Mouse (Mus musculus) heart, embryonic 14.5 days (tissue): ENCODE measurements around the gene Atg5. TPM values are rescaled to one million over a fixed set of nuclear protein-coding genes. Genes with fewer than 3 reads are reported as not detected.

Experiments used
- ATAC-seq: fragments of 200-750 bp; cut with Nextera tagmentation; 2 replicates; pipeline ENCODE4 v1.8.0; 2017; ENCODE audit warnings: low read depth, moderate TSS enrichment; ENCODE audit not compliant: insufficient number of reproducible peaks, insufficient read depth, low FRiP score
- H3K27ac ChIP-seq, 2 experiments: fragments of 200-500 bp in 1 of 2; fragments of 300-500 bp in 1 of 2; sonication (generic) in 1 of 2; replicated peaks in 1 of 2; 2 replicates each; pipeline ENCODE4 v1.5.1; 2012 to 2014; ENCODE audit warnings: low read depth in 2 of 2, low read length in 2 of 2, control low read depth in 1 of 2, mild to moderate bottlenecking in 1 of 2, mixed read lengths in 1 of 2; ENCODE audit not compliant: control insufficient read depth in 1 of 2, insufficient read depth in 1 of 2
- H3K27me3 ChIP-seq: fragments of 300-500 bp; sonication (generic); 2 replicates; pipeline ENCODE4 v1.6.1; 2014; ENCODE audit warnings: mild to moderate bottlenecking, low read length, control low read depth; ENCODE audit not compliant: control insufficient read depth, insufficient read depth
- H3K36me3 ChIP-seq: fragments of 300-500 bp; sonication (generic); 2 replicates; pipeline ENCODE4 v1.6.1; 2014; ENCODE audit warnings: mild to moderate bottlenecking, control low read depth, low read length, mixed read lengths; ENCODE audit not compliant: control insufficient read depth, insufficient read depth
- H3K4me1 ChIP-seq, 2 experiments: fragments of 200-500 bp in 1 of 2; fragments of 300-500 bp in 1 of 2; sonication (generic) in 1 of 2; 2 replicates each; pipeline ENCODE4 v1.6.1; 2012 to 2014; ENCODE audit warnings: low read length in 2 of 2, control low read depth in 1 of 2, mixed read lengths in 1 of 2; ENCODE audit not compliant: control insufficient read depth in 2 of 2, insufficient read depth in 2 of 2
- H3K4me2 ChIP-seq: fragments of 300-500 bp; sonication (generic); 2 replicates; pipeline ENCODE4 v1.6.1; 2014; ENCODE audit warnings: mild to moderate bottlenecking, low read length
- H3K4me3 ChIP-seq, 2 experiments: fragments of 200-500 bp in 1 of 2; fragments of 300-500 bp in 1 of 2; sonication (generic) in 1 of 2; 2 replicates each; pipeline ENCODE4 v1.5.1; 2012 to 2014; ENCODE audit warnings: low read length in 2 of 2, mild to moderate bottlenecking in 2 of 2, control low read depth in 1 of 2, low read depth in 1 of 2, moderate library complexity in 1 of 2; ENCODE audit not compliant: control insufficient read depth in 1 of 2, insufficient read depth in 1 of 2
- H3K9ac ChIP-seq: fragments of 300-500 bp; sonication (generic); 2 replicates; pipeline ENCODE4 v1.6.1; 2014; ENCODE audit warnings: mild to moderate bottlenecking, low read length
- H3K9me3 ChIP-seq: fragments of 300-500 bp; sonication (generic); 2 replicates; pipeline ENCODE4 v1.6.1; 2016; ENCODE audit warnings: low read length, control low read depth; ENCODE audit not compliant: control insufficient read depth
- WGBS: fragments of 180-500 bp; shearing (Covaris S2); extraction: QIAGEN DNeasy Blood & Tissue Kit; methylation state at CpG from one replicate; pipeline ENCODE4 v1.1.7; 2014; 5-methylcytosine and 5-hydroxymethylcytosine counted together
- polyA plus RNA-seq: library from polyadenylated mRNA; unstranded; fragments of >200 nt; fragmentation: Nextera tagmentation; extraction: Ambion mirVana; gene quantifications from 2 replicates; pipeline ENCODE4 v1.2.1, GENCODE M21; 2014

The Atg5 gene
- polyA plus RNA-seq, 1 experiment from 2014 or later = 23.9 TPM

GRCm38 (mm10) chr10:44380476-44381208 lies 112.5 kb downstream of the Atg5 start:
- H3K4me2 ChIP-seq = peak overlapping the region; percentile 51
- whole genome bisulfite sequencing = 46% methylated on average over 20 of the region's 20 CpGs
- no peaks in the 10 kb centered on the region for H3K27me3 ChIP-seq
- no peaks in the 10 kb centered on the region for H3K9me3 ChIP-seq
- H3K9ac ChIP-seq = no peak overlapping the region
- peaks cover 14 to 15% of the 10 kb centered on the region in 2 experiments for H3K4me1 ChIP-seq
- no peak overlapping the region for H3K27ac ChIP-seq
- H3K36me3 ChIP-seq = no peaks in the 10 kb centered on the region
- no peak overlapping the region for H3K4me3 ChIP-seq
- ATAC-seq = no peak; the same call in 1 of the 2 replicates

- 0 out of 2 replicates have a peak, but pooled peaks have one; percentile 47 for ATAC-seq
- 5% methylated on average over 3 of the region's 3 CpGs for WGBS
- Histone ChIP-seq H3K36me3 (no peaks in the 10 kb centered on the region), H3K9me3 (no peaks in the 10 kb centered on the region), H3K4me2 (no peak overlapping the region), H3K4me3 (no peak overlapping the region), H3K27ac (no peak overlapping the region), H3K27me3 (no peaks in the 10 kb centered on the region), H3K9ac (no peak overlapping the region), H3K4me1 (peaks cover 14 to 15% of the 10 kb centered on the region in 2 experiments)
These were observed 113.2 kb downstream of the Atg5 start for GRCm38 (mm10) chr10:44381397-44381796.

- Histone ChIP-seq H3K9ac (no peak overlapping the region), H3K27ac (no peak overlapping the region), H3K27me3 (no peaks in the 10 kb centered on the region), H3K4me1 (peaks cover 14 to 15% of the 10 kb centered on the region in 2 experiments), H3K36me3 (no peaks in the 10 kb centered on the region), H3K9me3 (no peaks in the 10 kb centered on the region), H3K4me3 (no peak overlapping the region), H3K4me2 (no peak overlapping the region)
- no peak for ATAC-seq
- WGBS = 92% methylated on average over 12 of the region's 12 CpGs
These were observed 113.8 kb downstream of the Atg5 start for GRCm38 (mm10) chr10:44381948-44382347.

GRCm38 (mm10) chr10:44383213-44383612 lies 115.1 kb downstream of the Atg5 start:
- Histone ChIP-seq H3K4me2 (no peak overlapping the region), H3K9me3 (no peaks in the 10 kb centered on the region), H3K27ac (no peak overlapping the region), H3K4me1 (peaks cover 14 to 15% of the 10 kb centered on the region in 2 experiments), H3K27me3 (no peaks in the 10 kb centered on the region), H3K36me3 (no peaks in the 10 kb centered on the region), H3K9ac (no peak overlapping the region), H3K4me3 (no peak overlapping the region)
- ATAC-seq = no peak
- 75% methylated on average over 10 of the region's 10 CpGs for WGBS

GRCm38 (mm10) chr10:44385227-44385626 lies 117.1 kb downstream of the Atg5 start:
- WGBS = 81% methylated on average over 5 of the region's 5 CpGs
- ATAC-seq = no peak

GRCm38 (mm10) chr10:44388706-44389233 lies 120.6 kb downstream of the Atg5 start:
- no peaks in the 10 kb centered on the region for H3K4me1 ChIP-seq
- H3K27ac ChIP-seq = no peak overlapping the region
- 70% methylated on average over 11 of the region's 11 CpGs for WGBS
- H3K4me2 ChIP-seq = no peak overlapping the region
- no peaks in the 10 kb centered on the region for H3K9me3 ChIP-seq
- no peaks in the 10 kb centered on the region for H3K27me3 ChIP-seq
- H3K9ac ChIP-seq = no peak overlapping the region
- no peaks in the 10 kb centered on the region for H3K36me3 ChIP-seq
- ATAC-seq = no peak
- H3K4me3 ChIP-seq = no peak overlapping the region

More at GRCm38 (mm10) chr10:44385227-44385626, 117.1 kb downstream of the Atg5 start:
- H3K9me3 ChIP-seq = no peaks in the 10 kb centered on the region
- no peak overlapping the region for H3K4me2 ChIP-seq
- no peak overlapping the region for H3K27ac ChIP-seq
- peaks cover 10 to 13% of the 10 kb centered on the region in 2 experiments for H3K4me1 ChIP-seq
- H3K27me3 ChIP-seq = no peaks in the 10 kb centered on the region
- no peaks in the 10 kb centered on the region for H3K36me3 ChIP-seq
- no peak overlapping the region for H3K9ac ChIP-seq
- no peak overlapping the region for H3K4me3 ChIP-seq

GRCm38 (mm10) chr10:44390286-44390685 lies 122.1 kb downstream of the Atg5 start:
- Histone ChIP-seq H3K36me3 (no peaks in the 10 kb centered on the region), H3K4me3 (no peak overlapping the region), H3K9ac (no peak overlapping the region), H3K4me1 (no peaks in the 10 kb centered on the region), H3K27ac (no peak overlapping the region), H3K9me3 (no peaks in the 10 kb centered on the region), H3K4me2 (no peak overlapping the region), H3K27me3 (no peaks in the 10 kb centered on the region)
- ATAC-seq = no peak
- WGBS = 77% methylated on average over 5 of the region's 5 CpGs
